Mouse (Mus musculus) 3134 (cell line): ENCODE results near the gene Wasf2.
A peak's percentile ranks its signal among the peaks of the same experiment; 100 is the strongest.

Source experiments
- DNase-seq: peaks from one replicate; pipeline ENCODE4 v3.0.0-alpha.2; 2011; ENCODE audit warnings: low spot score; ENCODE audit not compliant: insufficient read length; ENCODE audit errors: extremely low read depth

The Wasf2 gene

GRCm38 (mm10) chr4:133226073-133226472, 95.8 kb downstream of the Wasf2 start:
- no peak for DNase-seq

GRCm38 (mm10) chr4:133227636-133228035, 97.3 kb downstream of the Wasf2 start:
- DNase-seq = no peak

- DNase-seq = no peak
Observed at GRCm38 (mm10) chr4:133229582-133229981, 99.3 kb downstream of the Wasf2 start.

GRCm38 (mm10) chr4:133233285-133233976, 103.1 kb downstream of the Wasf2 start:
- no peak for DNase-seq

DNA sequence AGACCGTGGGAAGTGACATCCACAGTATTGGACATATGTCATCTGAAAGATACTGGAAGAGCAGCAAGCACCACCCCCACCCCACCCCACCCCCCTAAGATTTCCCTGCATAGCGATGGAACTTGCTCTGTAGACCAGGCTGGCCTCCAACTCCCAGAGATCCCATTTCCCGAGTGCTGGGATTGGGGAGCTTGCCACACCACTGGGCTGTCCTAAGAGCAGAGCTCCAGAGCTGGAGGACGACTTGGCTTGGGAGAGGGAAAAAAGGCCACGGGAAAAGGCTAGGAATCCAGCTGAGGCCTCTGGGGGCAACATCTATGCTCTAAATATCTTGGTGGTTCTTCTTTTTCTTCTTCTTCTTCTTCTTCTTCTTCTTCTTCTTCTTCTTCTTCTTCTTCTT, 104.5 kb downstream of the Wasf2 start:
- no peak for DNase-seq

GRCm38 (mm10) chr4:133235415-133235814, 105.1 kb downstream of the Wasf2 start:
- no peak for DNase-seq

- DNase-seq = no peak
Observed at GRCm38 (mm10) chr4:133237911-133238310, 107.6 kb downstream of the Wasf2 start.

GRCm38 (mm10) chr4:133240490-133240921, 110.2 kb downstream of the Wasf2 start, which contains the start of gene Map3k6:
Gene Map3k6, plus strand, starts transcription at chr4:133240818.
- DNase-seq = peak; percentile 86

- DNase-seq = peak; percentile 86
Observed at GRCm38 (mm10) chr4:133240934-133241908, 110.9 kb downstream of the Wasf2 start.

- DNase-seq = no peak
Observed at GRCm38 (mm10) chr4:133241910-133242309, 111.6 kb downstream of the Wasf2 start.

DNA sequence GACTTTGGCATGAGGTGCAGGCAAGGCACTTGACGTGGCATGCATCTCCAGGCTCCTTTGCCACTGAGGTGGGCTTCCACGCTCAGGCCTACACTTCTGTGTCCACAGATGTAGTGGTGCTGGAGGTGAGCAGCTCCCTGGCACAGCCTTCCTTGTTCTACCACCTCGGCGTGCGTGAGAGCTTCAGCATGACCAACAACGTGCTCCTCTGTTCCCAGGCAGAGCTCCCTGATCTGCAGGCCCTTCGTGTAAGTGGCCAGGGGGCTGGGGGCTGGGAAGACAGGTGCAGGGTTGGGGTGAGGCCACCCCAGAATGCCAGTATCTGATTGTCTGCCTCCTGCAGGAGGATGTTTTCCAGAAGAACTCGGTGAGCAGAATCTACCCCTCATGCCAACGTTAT, 112.4 kb downstream of the Wasf2 start:
- no peak for DNase-seq

DNA sequence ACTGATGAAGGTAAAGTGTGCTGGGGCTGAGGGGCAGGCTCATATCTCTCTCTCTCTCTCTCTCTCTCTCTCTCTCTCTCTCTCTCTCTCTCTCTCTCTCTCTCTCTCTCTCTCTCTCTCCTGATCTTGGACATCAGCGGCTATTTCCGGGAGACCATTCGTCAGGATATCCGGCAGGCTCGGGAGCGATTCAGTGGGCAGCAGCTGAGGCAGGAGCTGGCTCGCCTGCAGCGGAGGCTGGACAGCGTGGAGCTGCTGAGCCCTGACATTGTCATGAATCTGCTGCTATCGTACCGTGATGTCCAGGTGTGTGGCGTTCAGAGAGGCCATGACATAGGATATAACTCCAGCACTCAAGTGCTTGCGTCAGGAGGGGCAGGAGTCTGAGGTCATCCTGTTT, 113.2 kb downstream of the Wasf2 start:
- no peak for DNase-seq

GRCm38 (mm10) chr4:133244289-133244688, 114.0 kb downstream of the Wasf2 start:
- DNase-seq = no peak

DNA sequence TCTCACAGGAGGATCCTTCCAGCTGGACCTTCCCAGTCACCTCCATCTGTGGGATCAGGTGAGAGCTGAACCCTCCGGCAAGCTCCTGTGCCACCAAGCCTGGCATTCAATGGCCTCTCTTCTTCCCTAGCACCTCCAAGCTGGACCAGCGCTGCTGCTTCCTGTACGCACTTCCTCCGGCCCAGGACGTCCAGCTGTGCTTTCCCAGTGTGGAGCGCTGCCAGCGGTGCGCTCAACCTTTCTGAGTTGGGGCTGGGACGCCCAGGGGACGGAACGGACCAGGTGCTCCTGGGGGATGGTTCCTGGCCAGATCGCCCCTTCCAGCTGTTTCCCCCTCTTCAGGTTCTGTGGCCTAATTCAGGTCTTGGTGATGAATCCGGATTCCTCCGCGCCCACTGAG, 116.8 kb downstream of the Wasf2 start:
- DNase-seq = no peak

DNA sequence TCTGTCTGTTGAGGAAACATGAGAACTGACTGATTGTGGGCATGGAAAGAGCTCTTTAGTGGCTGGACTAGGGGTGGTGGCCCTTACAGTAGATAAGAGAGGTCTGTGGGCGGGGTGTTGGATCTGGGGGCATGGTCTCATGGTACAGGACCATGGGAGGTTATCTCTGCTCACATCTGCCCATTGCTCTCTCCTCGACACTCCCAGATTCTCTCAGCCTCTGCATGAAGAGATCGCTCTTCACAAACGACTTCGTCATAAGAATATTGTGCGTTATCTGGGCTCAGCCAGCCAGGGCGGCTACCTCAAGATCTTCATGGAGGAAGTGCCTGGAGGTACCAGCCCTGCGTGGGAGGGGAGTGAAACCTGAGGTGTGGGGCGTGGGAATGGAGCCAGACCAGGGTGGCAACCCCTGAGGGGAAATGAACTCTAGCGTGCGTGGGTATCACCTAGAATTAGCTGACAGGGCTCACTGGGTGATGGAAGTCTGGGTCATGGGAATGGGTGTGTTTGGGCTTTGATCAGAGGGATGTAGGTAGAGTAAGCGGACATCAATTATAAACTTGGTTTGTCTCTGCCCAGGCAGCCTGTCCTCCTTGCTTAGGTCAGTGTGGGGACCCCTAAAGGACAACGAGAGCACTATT, 117.6 kb downstream of the Wasf2 start:
- DNase-seq = no peak
